Mouse (Mus musculus) embryo, embryonic 9.5 days (tissue): ENCODE measurements at regions not wholly inside any gene's neighbourhood (a gene's known extent, or its start where the extent isn't known, plus 50 kb on each side); places are given as distances from the start of the nearest gene placed in this dataset.
"Not testable (repeated sequence)": the region's sequence is repeated elsewhere in the genome, so short reads cannot be mapped to it uniquely, and the experiment has no call there.

Experiments
- DNase-seq: peaks from one replicate; pipeline ENCODE4 v3.0.0-alpha.2; 2017; ENCODE audit errors: extremely low spot score

- DNase-seq, result no peak
Measured at GRCm38 (mm10) chr16:51169294-51169693, 578.3 kb upstream of the Ccdc54 start.

DNA sequence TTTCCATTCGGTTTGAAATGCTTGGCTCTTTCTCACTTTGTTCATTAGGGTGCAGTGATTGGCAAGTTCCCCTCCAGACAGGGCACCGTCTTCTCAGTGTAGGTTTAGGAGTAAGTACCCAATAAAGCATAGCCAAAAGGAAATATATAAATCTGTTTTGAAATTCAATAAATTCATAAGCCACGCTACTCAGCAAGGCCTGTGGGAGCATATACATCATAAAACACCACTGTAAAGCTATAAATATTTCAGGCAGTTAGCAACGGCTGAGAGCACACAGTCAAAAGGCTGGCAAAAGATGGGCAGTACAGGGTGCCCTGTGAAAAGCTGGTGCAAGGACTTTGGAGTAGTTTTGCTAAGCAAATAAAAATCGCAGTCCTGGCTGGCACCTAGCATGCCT, 569.8 kb upstream of the Ccdc54 start:
- DNase-seq, result no peak

GRCm38 (mm10) chr16:51138575-51138974, 547.6 kb upstream of the Ccdc54 start:
- DNase-seq, result no peak

DNA sequence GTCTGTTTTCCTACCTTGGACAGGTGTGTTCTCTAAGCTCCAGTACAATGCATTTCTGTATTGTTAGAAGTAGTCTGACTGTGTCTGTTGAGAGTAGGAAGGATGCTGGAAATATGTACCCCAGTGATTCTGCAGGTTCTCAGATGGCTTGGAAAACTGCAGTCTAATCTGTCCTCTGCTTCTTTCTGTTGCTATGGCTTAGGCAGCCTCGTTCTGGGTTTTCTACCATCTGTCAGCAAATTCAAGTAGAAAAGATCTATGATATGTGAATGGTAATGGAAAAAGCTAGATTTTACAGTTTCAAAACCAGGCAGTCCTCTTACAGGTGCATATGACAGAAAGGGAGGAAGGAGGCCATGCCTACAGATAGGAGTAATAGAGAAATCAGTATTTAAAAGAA, 528.9 kb upstream of the Ccdc54 start:
- no peak for DNase-seq

- DNase-seq, result no peak
Measured at GRCm38 (mm10) chr16:51118365-51118764, 527.4 kb upstream of the Ccdc54 start.

- peak; percentile 22 for DNase-seq
Measured at GRCm38 (mm10) chr16:51117836-51118235, 526.9 kb upstream of the Ccdc54 start.

DNA sequence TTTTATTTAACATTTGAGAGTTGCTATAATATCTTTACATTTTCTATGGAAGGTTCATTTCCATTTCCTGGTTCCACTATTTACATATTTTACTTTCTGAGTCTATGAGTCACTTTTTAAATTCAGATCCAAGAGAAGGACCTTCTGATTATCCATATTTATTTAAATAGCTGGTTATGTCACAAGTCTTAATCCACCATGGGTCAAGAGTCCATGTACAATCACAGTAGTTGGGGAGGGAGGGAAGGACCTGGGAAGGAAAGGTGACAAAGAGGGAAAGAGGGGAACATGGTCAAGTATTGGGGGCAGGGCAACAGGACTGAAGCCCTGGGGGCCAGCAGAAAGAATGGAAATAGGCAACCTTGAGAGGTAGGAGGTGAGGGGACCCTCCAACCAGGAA, 518.9 kb upstream of the Ccdc54 start:
- no peak for DNase-seq

- DNase-seq, result no peak
Measured at GRCm38 (mm10) chr16:51107421-51107820, 516.5 kb upstream of the Ccdc54 start.

- DNase-seq, result no peak
Measured at GRCm38 (mm10) chr16:51086556-51086955, 495.6 kb upstream of the Ccdc54 start.

DNA sequence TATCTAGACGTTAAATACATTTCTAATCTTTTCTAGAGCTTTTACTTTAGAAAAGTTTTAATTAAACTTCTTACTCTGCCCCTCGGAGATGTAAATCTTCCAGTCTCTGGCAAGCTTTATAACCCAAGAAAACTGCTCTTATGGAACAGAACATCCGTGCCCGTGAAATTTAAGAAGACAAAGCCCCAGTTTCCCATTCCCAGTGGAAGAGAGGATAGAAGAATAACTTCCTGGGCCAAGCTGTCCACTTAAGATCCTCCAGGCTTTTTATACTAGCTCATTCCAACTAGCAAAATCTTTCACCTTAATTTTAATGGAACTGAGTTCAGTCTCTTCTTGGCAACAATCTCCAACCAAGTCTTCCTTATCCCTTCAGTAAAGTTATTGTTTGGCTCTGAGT, 489.2 kb upstream of the Ccdc54 start:
- DNase-seq, result no peak

DNA sequence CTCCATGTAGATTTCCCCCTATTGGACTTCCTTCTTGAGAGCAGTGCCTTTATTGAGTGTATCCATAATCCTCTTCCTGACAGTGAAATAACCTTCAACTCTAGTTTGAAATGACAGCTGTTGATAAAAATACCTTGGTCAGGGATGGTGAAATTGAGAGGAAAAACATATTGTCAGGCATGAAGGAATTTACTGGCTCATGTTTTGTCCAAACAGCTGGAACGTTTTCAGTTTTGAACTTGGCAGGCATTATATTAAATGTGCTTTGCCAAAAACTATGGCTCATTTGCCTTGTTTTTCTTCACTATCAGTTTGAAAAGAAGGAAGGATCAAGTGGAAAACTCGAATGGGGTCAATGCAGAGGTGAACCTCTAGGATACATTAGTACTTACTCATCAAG, 457.7 kb upstream of the Ccdc54 start:
- no peak for DNase-seq

GRCm38 (mm10) chr16:51048169-51048568, 457.2 kb upstream of the Ccdc54 start:
- DNase-seq, result no peak

GRCm38 (mm10) chr16:51041311-51041710, 450.4 kb upstream of the Ccdc54 start:
- DNase-seq, result no peak

GRCm38 (mm10) chr16:51002876-51003275, 411.9 kb upstream of the Ccdc54 start:
- DNase-seq, result no peak

DNA sequence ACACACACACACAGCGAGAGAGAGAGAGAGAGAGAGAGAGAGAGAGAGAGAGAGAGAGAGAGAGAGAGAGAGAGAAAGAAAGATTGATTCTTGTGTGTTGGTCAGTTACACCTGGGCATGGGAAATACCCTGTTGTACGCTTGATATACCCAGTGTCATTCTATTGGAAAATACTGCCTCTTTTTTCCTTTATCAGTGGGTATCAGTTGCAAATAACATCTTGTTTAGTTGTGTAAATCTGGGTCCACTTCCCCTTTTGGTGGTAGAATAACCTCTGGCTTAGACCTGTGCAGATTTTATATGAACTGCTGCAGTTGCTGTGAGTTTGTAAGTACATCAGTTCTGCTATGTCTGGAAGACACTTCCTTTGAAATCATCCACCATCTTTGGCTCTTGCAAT, 373.4 kb upstream of the Ccdc54 start:
- no peak for DNase-seq

DNA sequence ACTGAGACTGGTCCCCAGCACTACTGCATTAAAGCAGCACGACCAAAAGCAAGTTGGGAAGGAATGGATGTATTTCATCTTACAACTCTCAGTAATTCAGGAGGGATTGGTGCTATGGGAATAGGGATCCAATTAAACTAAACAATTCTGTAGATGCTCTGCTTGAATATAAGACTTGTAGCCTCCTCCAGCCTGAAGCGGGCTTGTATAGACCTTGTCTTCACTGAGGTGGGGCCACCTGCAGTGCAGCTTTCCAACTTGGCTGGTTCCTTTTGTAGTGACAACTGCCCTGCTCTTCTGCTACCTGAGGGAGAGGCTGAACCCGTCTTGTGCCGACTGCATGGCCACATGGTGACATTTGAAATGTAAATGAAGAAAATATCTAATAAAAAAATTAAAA, 353.1 kb upstream of the Ccdc54 start:
- DNase-seq, result no peak

- not testable (repeated sequence) for DNase-seq
Measured at GRCm38 (mm10) chr16:50943581-50943980, 352.6 kb upstream of the Ccdc54 start.

DNA sequence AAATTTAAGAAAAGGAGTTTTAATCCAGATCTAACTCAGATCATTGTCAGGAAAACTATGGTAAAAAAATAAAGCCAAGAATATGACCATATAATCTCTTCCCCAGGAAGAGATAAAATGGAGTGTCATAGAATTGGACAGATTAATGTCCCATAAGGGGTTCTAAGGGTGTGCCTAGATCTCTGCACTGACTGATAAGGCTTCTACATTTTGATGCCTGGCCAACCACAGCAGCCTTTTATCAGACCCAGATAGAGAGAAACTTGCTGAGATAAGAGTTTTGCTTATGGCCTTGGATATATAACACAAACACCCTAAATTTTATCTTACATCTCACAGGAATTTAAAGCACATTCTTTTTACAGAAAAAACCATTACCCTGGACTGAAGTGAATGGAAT, 351.3 kb upstream of the Ccdc54 start:
- DNase-seq, result no peak

- no peak for DNase-seq
Measured at GRCm38 (mm10) chr16:50939316-50939715, 348.4 kb upstream of the Ccdc54 start.

DNA sequence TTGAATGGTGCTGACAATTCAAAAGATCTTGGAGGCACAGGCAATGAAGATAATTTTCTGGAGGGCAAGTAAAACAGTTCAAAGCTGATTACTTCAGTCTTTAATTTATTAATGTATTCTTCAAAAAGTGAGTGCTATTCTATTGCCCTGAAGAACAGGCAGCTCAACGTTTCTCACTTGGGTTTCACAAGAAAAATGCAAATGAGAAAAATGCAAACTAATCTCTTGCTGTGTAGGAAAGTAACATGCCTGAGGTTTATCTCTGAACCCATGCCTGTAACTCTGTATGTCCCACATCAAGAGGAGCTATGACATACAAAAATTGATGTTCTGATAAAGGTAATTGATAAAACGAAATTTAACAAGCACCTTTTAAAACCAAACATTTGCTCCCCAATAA, 316.8 kb upstream of the Ccdc54 start:
- no peak for DNase-seq

DNA sequence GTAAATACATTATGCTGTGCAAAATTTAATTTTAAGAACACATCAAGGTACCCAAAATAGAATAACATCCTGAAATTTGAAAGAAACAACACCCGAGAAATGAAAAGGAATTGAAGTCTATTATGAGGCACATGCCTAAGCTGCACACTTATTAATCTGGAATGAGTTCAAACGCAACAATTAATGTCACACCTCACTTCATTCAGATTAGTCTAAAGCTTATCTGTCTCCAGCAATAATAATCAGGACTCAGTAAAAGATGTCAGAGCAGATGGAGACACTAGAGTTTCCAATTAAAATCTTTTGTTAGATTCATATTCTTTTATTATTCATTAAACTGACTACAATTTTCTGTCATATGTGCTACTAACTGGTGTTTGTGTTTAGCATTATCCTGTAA, 308.2 kb upstream of the Ccdc54 start:
- no peak for DNase-seq

- DNase-seq, result peak; percentile 2
Measured at GRCm38 (mm10) chr16:50877926-50878325, 287.0 kb upstream of the Ccdc54 start.

- no peak for DNase-seq
Measured at GRCm38 (mm10) chr16:50871318-50871717, 280.4 kb upstream of the Ccdc54 start.

- no peak for DNase-seq
Measured at GRCm38 (mm10) chr16:50863565-50863964, 272.6 kb upstream of the Ccdc54 start.

DNA sequence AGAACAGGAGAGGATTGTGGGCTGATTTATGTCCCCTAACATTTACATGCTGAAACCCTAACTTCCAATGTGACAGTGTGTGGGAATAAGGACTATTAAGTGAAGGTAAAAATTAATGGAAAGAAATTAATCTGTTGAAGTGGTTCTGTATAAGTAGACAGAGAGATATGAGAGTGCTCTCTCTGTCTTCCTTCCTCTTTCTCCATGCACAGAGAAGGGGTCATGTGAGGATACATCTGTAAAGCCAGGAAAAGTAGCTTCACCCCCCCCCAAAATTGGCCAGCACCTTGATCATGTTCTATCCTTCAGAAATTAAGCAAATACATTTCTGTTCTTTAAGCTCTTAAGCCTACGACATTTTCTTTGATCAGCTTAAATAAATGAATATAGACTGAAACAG, 268.6 kb upstream of the Ccdc54 start:
- DNase-seq, result no peak
